Mouse (Mus musculus): ENCODE results near the gene Sept14. TPM values are rescaled to one million over a fixed set of nuclear protein-coding genes. Genes with fewer than 3 reads are reported as not detected.

The Sept14 gene
- polyA plus RNA-seq (2017; shearing (Covaris generic)): 0.37 TPM

DNA sequence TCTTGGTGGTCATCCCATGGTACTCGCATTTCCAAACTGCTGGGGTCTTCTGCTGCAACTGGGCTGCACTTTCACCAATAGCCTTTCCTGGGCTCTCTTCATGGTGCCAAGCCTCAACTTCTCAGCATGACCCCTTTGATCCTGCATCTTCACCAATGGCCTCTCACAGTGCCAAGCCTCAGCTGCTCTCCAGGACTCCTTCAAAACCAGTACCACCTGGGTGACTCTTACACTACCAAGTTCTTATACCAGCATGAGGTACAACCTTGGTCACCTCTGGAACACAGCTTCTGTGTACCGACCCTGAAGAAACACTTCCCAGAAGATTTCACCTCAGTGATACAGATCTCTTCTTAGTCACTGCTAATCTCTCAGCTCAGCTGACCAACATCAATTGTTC lies at the start of gene Sept14:
TSS of gene Sept14 (minus strand) at position 101 of the 400 bp plus-strand sequence.

DNA sequence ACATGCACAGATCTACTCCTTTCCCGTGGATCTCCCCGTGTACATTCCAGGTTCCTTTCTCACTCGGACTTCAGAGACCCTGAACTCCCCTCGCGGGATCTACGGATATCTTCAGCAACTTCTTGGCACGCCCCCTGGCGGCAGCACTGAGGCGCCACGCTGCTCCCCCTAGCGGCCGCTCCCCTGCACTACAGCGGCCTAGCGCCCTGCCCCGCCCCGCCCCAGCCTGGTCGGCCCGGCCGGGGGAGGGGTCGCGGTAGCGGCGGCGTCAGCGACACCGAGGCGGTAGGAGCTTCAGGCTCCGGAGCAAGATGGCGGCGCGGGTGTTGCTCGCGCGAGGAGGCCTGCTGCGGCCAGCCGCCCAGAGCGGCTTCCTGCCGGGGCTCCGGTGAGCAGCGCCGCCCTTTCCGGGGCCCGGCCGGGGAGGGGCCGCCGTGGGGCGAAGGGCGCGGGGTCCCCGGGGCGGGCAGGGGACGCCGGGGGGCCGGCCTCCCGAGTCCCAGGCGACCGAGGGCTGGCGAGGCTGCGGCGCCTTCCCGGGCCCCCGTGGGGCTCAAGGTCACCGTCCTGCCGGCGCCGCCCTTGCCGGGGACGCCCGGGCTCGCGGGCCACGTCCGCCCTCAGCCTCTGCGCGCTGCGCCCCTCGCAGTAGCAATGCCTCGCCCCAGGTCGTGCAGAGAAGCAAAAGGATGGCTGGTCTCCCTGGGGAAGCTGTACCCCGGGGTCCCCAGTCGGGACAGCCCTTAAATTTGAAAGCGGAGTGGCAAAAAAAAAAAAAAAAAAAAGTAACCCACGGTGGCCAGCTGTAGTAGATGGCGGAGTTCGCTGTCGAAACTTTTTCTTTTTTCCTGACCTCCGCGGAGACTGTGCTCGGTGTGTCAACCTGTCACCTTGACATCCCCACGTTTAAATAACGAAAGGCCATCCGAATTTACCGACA lies 16.8 kb upstream of the Sept14 start, which contains the start of gene Nipsnap2:
TSS of gene Nipsnap2 (plus strand) at position 230 of the 940 bp plus-strand sequence.

GRCm38 (mm10) chr5:129715326-129715861 lies 7.1 kb upstream of the Sept14 start, which contains the start of gene Mrps17:
Gene Mrps17 (plus strand): TSS chr5:129715497.

DNA sequence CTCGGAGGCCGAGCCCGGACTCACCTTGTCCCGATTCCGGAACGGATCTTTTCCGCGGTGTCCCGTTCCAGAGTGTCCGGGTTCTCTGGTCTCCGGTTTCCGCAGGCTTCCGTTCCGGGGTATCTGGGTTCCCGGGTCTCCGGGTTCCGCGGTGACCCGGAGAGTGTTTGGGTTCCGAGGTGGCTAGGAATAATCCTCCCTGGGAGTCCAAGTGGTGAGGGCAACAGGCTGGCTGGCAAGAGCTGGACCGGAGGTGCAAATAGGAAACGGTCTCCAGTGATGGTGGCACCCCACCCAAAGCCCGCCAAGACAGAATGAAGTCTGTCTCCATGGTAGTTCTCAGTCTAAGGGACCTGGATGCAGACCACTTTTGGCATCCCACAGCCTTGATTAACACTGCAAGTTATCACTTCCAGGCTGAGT lies 38.3 kb downstream of the Sept14 start, which contains the start of gene Zfp11:
TSS of gene Zfp11 (minus strand) at position 64 of the 423 bp plus-strand sequence.

Other genes starting within 250 kb of the Sept14 start
- gene Sfswap, start 207.3 kb downstream of the Sept14 start, polyA plus RNA-seq (2017; shearing (Covaris generic)): 53.8 TPM
- 2.6 TPM for gene Mmp17, start 124.3 kb downstream of the Sept14 start, polyA plus RNA-seq (2017; shearing (Covaris generic))
- gene Zfp11, start 38.4 kb downstream of the Sept14 start, polyA plus RNA-seq (2017; shearing (Covaris generic)): 1.4 TPM
- 63.8 TPM for gene Mrps17, start 7.0 kb upstream of the Sept14 start, polyA plus RNA-seq (2017; shearing (Covaris generic))
- gene Nipsnap2, start 16.6 kb upstream of the Sept14 start, polyA plus RNA-seq (2017; shearing (Covaris generic)): 13.7 TPM
- gene Psph, start 78.9 kb upstream of the Sept14 start, polyA plus RNA-seq (2017; shearing (Covaris generic)): 25.9 TPM
- gene Sumf2, start 138.5 kb upstream of the Sept14 start, polyA plus RNA-seq (2017; shearing (Covaris generic)): 9.6 TPM
- 464 TPM for gene Chchd2, start 179.0 kb upstream of the Sept14 start, polyA plus RNA-seq (2017; shearing (Covaris generic))
- 0.23 TPM for gene Zbed5, start 187.2 kb upstream of the Sept14 start, polyA plus RNA-seq (2017; shearing (Covaris generic))
- 0.17 TPM for gene Phkg1, start 190.0 kb upstream of the Sept14 start, polyA plus RNA-seq (2017; shearing (Covaris generic))
- 1.1 TPM for gene Nupr1l, start 200.0 kb upstream of the Sept14 start, polyA plus RNA-seq (2017; shearing (Covaris generic))
- gene Vkorc1l1, start 233.5 kb upstream of the Sept14 start, polyA plus RNA-seq (2017; shearing (Covaris generic)): 13.8 TPM

All from effector memory CD4-positive, alpha-beta T cell, adult 7 months (primary cell).